Mouse (Mus musculus): ENCODE data around the gene Kcnh5. TPM values are rescaled to one million over a fixed set of nuclear protein-coding genes. Genes with fewer than 3 reads are reported as not detected.

Gene Kcnh5
- total RNA-seq, 2 experiments from 2014 or later = not detected

DNA sequence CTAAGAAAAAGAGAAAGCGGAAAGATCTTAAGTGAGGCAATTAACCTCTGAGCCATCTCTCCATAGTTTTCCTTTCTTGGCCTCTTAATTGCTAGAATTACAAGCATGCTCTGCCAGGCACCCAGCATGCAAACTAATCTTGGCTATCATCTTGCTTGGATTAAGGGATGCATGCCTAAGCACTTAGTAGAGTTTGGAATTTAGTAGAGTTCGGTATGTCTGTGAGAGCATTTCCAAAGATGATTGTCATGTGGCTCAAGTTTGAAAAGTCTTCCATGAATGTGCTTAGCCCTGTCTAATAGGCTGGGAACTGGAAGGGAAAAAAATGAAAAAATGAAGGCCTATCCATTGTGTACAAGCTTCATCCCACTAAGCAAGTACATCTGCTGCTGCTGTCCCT, 224.5 kb downstream of the Kcnh5 start:
- DNase-seq = no peak

DNA sequence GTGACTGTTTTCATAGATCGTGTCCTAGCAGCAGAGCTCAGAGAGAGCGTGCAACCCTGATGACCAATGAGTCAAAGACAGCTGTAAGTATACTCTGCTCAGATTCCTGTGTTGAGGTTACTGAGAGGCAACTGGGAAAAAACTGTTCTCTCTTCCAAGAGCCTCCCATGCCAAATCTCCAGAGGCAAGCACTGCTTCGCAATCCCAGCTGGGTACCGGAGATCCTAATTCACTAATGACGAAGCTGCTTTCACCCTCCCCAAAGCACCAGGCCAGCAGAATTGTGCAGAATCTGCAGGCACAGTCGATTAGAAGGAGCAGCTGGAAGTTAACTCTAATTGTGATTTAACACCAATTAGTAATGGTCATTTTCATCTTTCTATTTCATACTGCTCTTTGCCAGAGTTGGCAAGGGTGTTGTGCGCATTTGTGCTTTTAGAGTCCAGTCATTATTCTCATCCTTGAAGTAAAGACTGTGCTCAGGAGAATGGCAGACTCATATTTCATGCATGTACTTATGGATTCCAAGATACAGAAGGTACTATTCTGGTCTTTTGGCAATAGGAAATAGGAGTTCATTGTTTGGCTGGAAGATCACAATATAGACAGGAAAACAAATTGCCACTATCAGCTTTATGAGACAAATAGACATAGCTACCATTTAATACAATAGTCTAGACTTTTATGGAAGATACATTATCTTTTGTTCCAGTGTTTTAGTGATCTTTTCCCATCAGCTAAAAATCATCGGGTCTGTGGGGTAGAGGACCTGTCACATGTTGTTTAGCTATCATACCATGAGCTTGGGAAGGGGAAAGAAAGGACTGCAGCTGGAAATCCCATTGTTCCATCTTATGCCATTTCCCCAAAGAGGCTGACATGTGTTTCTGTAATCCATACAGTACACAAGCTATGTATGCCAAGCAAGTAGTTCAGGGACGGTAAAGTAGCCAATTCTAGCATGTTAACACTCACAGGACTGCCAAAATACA, 225.7 kb downstream of the Kcnh5 start:
- peak; percentile 21 for DNase-seq

DNA sequence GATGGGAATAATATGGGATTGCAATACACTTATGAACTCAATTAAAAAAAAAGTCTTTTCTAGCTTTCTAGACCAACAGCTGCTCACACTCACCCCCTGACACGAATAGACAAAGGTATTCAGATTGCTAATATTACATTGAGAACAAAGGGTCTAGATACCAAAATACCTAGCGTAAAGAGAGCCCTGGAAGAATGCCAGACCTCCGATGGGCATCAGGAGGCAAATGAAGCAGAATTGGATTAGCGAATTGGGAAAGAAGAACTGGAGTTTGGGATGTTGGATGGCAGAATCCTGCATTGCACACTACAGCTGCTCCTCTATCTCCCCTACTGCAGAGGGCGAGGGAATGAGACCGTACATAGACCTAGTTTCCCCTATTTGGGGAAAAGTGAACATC, 275.8 kb downstream of the Kcnh5 start:
- DNase-seq = no peak

DNA sequence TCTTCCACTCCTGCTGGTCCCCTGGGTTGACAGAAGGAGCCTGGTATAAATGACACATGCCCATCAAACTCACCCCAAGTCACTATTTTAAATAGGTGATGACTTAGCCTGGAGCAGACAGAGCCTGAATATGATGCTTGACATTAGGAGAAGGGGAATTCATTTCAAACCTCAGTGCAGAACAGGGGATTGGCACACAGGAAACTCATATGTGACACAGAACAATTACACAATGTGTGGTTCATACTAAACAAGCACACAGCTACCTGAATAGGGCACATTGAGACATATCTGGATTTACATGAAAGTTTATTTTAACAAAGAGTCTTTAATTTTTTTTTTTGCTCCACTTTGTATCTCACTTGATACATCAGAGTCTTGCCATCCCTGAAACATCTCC, 276.4 kb downstream of the Kcnh5 start:
- DNase-seq = no peak

DNA sequence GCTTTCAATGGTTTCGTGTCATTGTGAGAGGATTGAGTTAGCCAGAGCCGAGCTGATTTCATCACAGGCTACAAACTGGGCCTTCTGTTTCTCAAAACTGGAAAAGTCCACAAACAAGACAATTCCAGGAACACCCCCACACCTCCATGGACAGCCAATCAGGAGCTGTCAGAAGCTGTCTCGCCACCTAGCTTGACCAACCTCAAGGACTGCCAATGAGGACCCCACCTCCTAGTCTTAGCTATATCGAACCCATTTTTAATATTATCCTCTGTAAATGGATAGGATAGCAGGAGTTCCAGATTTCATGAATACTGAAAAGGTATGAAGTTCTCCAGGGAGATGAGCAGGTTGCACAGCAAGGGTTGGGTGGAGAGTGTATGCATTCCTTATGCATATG, 278.1 kb downstream of the Kcnh5 start:
- DNase-seq = no peak

DNA sequence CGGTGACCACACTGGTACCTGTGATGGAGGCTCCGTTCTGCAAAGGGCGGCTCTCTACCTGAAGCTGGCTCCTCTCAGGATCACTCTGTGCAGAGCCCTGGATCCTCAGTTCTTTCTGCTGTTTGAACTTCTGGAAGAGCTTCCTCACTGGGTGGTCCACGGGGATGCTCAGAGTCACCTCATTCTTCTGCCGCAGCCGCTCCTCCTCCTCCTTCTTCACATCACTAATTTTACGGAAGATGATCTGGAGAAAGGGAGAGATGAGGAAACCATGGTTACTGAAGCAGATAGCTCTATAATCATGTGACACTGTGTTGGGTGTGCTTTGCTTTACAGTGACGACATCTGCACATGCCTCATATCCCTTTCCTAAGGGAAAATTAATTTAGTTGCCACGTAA, 278.9 kb downstream of the Kcnh5 start:
- DNase-seq = no peak

DNA sequence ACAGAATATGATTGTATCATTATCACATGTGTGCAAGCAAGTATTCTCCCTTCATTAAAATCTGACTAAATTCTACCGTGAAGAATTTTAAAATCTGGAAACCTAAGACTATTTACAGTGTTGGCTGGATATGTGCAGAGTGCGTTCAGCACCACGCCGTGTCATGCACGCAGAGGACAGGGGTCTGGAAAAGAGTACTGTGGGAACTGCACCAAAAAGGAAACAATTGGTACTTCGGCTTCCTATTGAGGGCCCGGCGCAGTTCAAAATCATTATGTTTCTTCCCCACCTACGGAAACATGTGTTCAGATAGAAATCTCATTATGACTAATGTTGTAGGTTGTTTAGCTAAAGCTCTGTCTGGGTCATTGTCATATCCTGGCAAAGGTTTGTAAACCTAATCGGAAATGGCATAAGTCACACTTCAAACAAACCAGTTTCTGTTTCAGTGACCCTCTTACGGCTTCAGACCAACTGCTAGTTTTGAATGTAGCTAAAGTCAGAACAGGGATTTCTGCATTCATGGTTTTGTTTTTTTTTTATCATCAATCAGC, 282.2 kb downstream of the Kcnh5 start:
- no peak for DNase-seq

DNA sequence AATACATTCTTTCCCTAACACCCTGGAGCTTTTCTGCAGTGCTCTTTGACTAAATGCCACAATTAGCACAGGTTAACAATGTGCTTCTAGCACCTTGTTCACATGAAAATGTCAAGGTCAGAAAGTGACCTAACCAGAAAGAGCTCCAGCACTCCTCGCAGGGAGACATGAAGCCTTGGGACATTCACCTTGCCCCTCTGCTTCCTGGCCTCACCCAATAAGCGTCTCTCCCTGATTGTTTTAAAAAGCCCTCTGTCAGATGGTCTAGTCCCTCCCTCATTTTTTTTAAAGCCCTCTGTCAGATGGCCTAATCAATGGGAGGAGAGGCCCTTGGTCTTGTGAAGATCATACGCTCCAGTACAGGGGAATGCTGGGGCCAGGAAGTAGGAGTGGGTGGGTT, 287.7 kb downstream of the Kcnh5 start:
- no peak for DNase-seq

DNA sequence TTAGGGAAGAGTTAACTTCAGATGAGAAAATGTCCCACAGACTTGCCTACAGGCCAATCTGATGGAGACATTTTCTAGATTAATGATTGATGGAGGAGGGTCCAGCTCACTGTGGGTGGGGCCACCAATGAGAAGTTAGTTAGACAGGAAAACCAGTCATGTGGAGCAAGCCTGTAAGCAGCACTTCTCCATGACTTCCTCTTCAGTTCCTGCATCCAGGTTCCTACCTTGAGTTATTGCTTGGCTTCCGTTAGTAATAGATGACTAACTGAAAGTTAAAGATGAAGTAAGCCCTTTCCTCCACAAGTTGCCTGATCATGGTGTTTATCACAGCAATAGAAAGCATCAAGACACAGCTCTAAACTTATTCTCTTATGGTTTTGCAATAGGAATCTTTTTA, 290.1 kb downstream of the Kcnh5 start:
- no peak for DNase-seq

DNA sequence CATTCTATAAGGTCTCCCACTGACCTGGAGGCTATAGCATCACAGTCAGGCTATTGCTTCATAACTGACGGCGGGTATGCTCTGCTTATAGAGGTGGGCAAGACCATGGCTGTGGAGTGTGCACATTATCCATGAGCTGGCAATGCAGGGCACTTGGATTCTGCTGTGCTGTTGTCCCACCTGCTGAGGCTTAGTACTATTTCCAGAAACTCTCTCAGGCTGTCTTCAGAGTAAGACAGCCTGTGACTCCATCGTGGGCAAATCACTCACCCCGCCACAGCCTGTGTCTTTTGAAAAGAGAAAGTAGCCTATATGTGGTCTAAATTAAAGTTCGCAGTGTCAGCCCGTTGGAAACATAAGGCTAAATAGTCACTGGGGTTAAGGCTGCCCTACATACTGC, 295.8 kb downstream of the Kcnh5 start:
- no peak for DNase-seq

DNA sequence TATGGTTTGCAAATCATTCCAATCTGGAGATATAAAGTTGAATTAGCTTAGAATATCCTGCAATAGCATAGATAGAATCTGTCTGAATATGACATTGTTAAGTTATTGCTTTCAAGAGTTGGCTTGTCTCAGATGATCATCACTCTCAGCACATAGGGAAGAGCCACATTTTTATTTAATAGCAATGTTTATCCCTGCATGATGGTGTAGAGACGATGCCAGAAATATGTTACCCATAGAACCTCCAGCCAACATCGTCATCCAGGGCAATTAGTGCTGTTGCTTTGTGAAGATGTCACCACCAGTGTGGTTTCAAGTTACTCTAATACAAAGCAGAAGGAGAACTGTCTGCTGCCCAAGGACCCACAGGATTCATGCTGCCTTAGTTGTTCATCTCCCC, 321.5 kb downstream of the Kcnh5 start:
- DNase-seq = no peak

DNA sequence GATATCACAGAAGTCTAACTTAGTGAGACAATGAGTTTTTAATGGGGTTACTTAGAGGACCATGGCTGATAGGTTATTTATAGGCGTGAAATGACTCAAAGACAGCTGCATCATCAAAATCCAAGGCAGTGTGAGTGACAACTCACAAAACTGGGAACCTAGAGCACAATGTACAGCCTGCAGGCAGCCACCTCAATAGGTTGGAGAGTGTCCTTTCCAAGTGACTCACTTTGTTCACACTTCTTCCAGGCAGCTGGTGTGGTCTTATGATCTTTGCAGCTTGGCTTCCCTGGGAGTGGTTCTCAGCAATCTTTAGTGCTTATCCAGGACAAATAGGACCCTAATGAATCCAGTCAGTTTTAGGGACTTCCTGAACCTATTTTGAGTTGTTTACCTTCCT, 322.9 kb downstream of the Kcnh5 start:
- DNase-seq = no peak

DNA sequence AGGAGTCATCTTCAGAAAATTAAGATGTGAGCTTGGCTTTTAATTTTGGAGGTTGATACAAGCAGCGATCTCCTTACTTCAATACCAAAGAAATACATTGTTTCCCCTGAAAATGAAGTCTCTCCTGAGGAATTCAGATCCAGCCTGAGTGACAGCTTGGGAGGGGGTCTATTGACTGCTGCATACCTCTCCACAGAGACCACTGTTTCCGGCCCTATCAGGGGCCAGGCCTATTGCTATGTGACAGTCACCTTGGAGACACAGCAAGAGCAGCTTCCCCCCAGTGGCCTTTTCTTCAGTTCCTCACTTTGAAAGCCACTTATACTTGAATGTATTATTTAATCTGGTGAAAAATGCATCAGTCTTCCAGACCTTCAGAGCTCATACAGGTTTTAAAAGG, 326.8 kb downstream of the Kcnh5 start:
- DNase-seq = no peak

DNA sequence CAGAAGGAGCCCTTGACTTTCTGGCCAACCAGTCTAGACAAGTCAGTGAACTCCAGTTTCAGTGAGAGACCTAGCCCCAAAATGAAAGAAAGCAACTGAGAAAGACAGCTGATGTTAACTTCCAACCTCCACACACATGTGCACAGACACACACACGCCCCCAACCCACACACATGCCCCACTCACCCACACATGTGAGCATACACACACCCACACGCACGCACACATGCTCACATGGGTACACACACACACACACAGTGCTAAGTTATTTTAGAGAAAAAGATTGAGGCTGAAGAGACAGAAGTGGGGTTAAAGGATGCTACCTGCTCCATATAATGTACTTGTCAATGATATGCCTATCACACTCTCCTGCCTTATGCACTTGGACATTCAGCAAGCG, 327.2 kb downstream of the Kcnh5 start:
- no peak for DNase-seq

DNA sequence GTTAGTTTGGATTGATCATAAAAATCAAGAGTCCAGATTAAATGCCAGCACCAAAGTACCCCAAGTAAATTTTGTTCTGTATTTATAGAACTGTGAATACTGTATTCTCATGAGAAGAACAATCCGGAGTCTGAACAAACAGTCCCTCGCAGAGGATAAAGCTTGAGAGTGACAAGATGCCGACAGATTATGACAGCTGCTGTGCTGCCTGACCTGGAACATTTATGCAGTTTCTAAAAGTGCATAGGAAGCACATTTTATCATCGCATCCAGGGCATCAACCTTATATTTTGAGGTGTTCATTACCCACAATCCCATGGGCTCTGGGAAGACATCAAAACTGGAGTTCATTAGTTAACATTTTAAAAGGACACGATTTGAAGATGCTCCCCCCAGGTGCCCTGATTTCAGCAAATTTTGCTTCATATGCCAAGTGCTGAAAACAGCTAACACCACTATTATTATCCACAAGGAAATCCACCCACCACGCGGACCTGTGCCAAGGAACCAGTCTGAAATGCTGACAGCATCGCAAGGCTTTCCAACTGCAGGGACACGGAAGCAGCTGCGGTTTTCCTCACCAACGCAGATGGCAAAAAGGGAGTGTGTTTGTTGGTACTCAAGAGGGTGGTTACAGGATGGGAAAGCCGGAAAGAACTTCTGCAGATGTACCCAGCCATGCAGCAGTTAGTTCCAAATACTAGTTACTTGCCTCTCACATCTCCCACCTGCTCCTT, 328.4 kb downstream of the Kcnh5 start:
- peak; percentile 22 for DNase-seq

Other genes starting within 250 kb of the Kcnh5 start
- gene Rhoj, start 131.0 kb upstream of the Kcnh5 start, total RNA-seq (2021) = 10 to 100 TPM; 16.7 to 22.6 TPM
- not detected for gene Gphb5, start 239.4 kb upstream of the Kcnh5 start, total RNA-seq (2021)

All from gastrocnemius, postnatal 25 days (tissue).